Mouse (Mus musculus): ENCODE results near the gene Tbx6.

DNA sequence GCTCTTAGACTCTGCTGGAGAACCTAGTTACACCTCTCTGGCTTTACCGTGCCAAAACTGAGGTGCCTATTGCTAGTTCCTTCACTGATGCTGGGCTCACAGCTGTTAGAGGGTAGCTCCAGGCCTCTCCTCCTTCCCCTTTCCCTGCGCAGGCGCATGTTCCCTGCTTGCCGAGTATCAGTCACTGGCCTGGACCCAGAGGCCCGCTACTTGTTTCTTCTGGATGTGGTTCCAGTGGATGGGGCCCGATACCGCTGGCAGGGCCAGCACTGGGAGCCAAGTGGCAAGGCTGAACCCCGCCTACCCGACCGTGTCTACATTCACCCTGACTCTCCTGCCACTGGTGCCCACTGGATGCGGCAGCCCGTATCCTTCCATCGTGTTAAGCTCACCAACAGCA, 1.4 kb downstream of the Tbx6 start:
- TF ChIP-seq EP300 (IDR thresholded peaks at IDR 0.05; ENCODE audit: low read depth) (no peak), CTCF (IDR thresholded peaks at IDR 0.05; ENCODE audit: low read depth) (no peak)

Measured in liver, postnatal 0 days (tissue).